ENCODE assay signal across 7 mouse cellular contexts in the genomic region with DNA sequence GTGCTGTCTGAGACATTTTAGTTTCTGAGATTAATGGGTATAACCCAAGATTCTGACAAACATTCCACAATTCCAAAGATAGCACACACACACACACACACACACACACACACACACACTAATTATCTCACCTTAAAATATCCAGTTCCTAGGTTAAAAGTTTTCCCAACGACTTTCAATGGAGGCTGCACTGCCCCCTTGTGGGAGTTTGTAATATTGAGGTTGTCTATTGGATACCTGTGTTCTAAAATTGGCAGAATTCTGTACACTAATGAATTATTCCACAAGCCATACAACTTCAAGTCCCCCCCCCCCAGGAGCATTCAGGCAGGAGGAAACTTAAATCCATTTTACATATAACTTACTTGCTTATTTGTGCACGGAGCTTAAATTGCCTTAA. TPM values are rescaled to one million over a fixed set of nuclear protein-coding genes. Genes with fewer than 3 reads are reported as not detected.
DNase-seq lines count a peak whose midpoint lies in the region; ATAC-seq and TF ChIP-seq lines count a peak whose summit lies in the region.

No protein-coding gene starts in this region.

- WGBS in intestine, postnatal 0 days = 16% methylated on average over 2 of the region's 2 CpGs
- 14% methylated on average over 2 of the region's 2 CpGs for WGBS in intestine, embryonic 15.5 days

- ATAC-seq in intestine, postnatal 0 days = no peak
- no peak for ATAC-seq in intestine, embryonic 15.5 days

- H3K27me3 ChIP-seq in intestine, postnatal 0 days (replicated peaks; ENCODE audit: control insufficient read depth, insufficient read depth, low read length) = no peaks in the 10 kb centered on the region
- no peaks in the 10 kb centered on the region for H3K27me3 ChIP-seq in intestine, embryonic 15.5 days (replicated peaks)

- no peaks in the 10 kb centered on the region for H3K36me3 ChIP-seq in intestine, postnatal 0 days (ENCODE audit: control insufficient read depth, insufficient read depth)
- H3K36me3 ChIP-seq in intestine, embryonic 15.5 days = no peaks in the 10 kb centered on the region

- no peak overlapping the region for H3K27ac ChIP-seq in intestine, postnatal 0 days (ENCODE audit: low read depth, low read length)
- no peak overlapping the region for H3K27ac ChIP-seq in intestine, embryonic 15.5 days

- peak; percentile 50 for DNase-seq in urinary bladder, postnatal 14 days (ENCODE audit: low spot score)
- DNase-seq in urinary bladder, adult 2 months (ENCODE audit: low spot score) = no peak
- peak; percentile 40 for DNase-seq in c-Kit-positive CD71-negative TER-119-negative erythroid progenitor cells, embryonic 14.5 days (ENCODE audit: low read depth)
- DNase-seq in kidney, postnatal 4 days = peak; percentile 67 to 69
- DNase-seq in thymus, postnatal 14 days = peak; percentile 39

- H3K9ac ChIP-seq in intestine, postnatal 0 days (ENCODE audit: low read depth, low read length) = no peak overlapping the region
- no peak overlapping the region for H3K9ac ChIP-seq in intestine, embryonic 15.5 days

- H3K4me2 ChIP-seq in intestine, postnatal 0 days (replicated peaks; ENCODE audit: low read depth) = no peak overlapping the region
- H3K4me2 ChIP-seq in intestine, embryonic 15.5 days (replicated peaks) = no peak overlapping the region

- no peak overlapping the region for H3K4me3 ChIP-seq in intestine, postnatal 0 days (ENCODE audit: low read depth, low read length)
- no peak overlapping the region for H3K4me3 ChIP-seq in intestine, embryonic 15.5 days (replicated peaks)

- H3K4me1 ChIP-seq in intestine, postnatal 0 days (replicated peaks; ENCODE audit: control insufficient read depth, insufficient read depth, low read length) = no peaks in the 10 kb centered on the region
- H3K4me1 ChIP-seq in intestine, embryonic 15.5 days (replicated peaks) = no peaks in the 10 kb centered on the region

- no peaks in the 10 kb centered on the region for H3K9me3 ChIP-seq in intestine, postnatal 0 days (ENCODE audit: control insufficient read depth)
- H3K9me3 ChIP-seq in intestine, embryonic 15.5 days = no peaks in the 10 kb centered on the region

- peak; percentile 77 for TF ChIP-seq CTCF in intestine, postnatal 0 days (IDR thresholded peaks at IDR 0.05; ENCODE audit: low read depth)

RNA-seq across cellular contexts. Expression of gene Prkg1, which starts 18.2 kb away (rescaled TPM):
- 4.0 and 4.6 TPM in 2 replicates for polyA plus RNA-seq in intestine, postnatal 0 days (2015; fragmentation: Nextera tagmentation; extraction: Ambion mirVana)
- 8.3 and 9.1 TPM in 2 replicates for polyA plus RNA-seq in intestine, embryonic 15.5 days (2015; fragmentation: Nextera tagmentation; extraction: Ambion mirVana)
- 4.1 and 6.2 TPM in 2 replicates for polyA plus RNA-seq in urinary bladder, adult 2 months (2012; rRNA removed)
